Mouse (Mus musculus) hindlimb bud, embryonic 11.5 days (tissue): ENCODE measurements around the gene Ilf3.
A peak's percentile ranks its signal among the peaks of the same experiment; 100 is the strongest.

ENCODE experiments used
- DNase-seq: peaks from one replicate; pipeline ENCODE4 v3.0.0-alpha.2; 2012; ENCODE audit warnings: low read depth, low spot score; ENCODE audit errors: extremely low spot score

Ilf3 gene

DNA sequence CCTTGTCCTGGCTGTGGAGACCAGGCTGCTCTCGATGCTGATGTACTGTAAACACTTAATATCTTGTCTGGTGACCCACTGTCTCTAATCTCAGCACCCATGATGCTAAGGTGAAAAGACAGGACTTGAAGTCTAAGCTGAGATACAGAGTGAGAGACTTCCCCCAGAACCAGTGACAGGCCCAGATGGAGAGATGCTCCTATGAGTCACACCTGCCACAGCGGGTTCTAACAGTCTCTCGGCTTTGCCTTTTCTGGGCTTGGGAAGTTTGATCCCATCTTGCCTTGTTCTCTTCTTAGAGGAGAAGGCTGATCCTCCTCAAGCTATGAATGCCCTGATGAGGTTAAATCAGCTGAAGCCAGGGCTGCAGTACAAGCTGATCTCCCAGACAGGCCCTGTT is 29.5 kb downstream of the Ilf3 start:
- no peak for DNase-seq

GRCm38 (mm10) chr9:21401042-21401441 is 33.4 kb downstream of the Ilf3 start:
- no peak for DNase-seq

GRCm38 (mm10) chr9:21402764-21403253 is 35.1 kb downstream of the Ilf3 start:
- DNase-seq, result no peak

GRCm38 (mm10) chr9:21403745-21404144 is 36.1 kb downstream of the Ilf3 start:
- no peak for DNase-seq

- DNase-seq, result no peak
Observed at GRCm38 (mm10) chr9:21405525-21405924, 37.9 kb downstream of the Ilf3 start.

DNA sequence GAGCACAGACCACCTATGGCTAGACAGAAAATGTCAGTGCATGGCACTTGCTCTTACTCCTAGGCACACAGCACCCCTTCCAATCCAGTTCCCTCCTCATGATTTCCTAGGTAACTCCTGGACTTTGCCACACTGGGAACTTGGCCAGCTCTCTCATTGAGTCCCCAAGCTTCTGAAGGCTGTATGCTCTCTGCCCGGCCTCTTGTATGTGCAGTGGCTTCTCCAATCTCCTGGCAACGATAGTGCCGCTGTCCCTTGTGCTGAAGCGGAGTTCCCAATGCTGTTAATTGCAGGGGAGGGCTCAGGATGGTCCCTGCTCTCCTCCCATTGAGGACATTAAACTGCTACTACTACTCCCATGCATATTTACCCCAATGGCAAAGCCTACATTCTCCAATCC is 40.3 kb downstream of the Ilf3 start:
- no peak for DNase-seq

GRCm38 (mm10) chr9:21408624-21409023 is 41.0 kb downstream of the Ilf3 start:
- no peak for DNase-seq

- DNase-seq, result peak; percentile 66
Observed at GRCm38 (mm10) chr9:21409592-21410317, 42.1 kb downstream of the Ilf3 start.

DNA sequence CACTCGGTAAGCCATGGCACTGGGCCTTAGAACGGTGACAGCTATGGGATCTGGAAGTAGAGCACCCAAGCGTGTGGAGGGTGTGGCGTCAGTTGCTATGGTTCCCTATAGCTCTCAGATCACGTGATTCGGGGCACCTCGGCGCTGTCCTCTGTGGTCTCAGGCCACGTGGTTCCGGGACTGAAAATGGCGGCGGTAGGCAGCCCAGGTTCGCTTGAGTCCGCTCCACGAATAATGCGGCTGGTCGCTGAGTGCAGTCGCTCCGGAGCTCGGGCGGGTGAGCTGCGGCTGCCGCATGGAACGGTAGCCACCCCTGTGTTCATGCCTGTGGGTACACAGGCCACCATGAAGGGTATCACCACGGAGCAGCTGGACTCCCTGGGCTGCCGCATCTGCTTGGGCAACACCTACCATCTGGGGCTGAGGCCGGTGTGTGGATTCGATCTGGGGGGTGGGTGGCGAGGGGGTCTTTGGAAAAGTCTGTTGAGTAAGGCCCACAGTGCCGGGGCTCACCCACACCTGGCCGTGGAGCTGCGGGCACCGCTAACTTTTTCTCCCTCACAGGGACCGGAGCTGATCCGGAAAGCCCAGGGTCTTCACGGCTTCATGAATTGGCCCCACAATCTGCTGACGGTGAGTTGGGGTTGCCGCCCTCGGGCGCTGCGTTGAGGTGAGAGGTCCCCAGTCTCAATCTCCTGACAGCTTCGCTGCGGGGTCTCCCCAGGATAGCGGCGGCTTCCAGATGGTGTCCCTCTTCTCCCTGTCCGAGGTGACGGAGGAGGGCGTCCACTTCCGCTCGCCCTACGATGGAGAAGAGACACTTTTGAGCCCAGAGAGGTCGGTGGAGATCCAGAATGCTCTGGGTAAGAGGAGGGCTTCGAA is 44.2 kb downstream of the Ilf3 start, which contains the start of gene Qtrt1:
Gene Qtrt1 (plus strand): TSS at position 169 of the 882 bp plus-strand sequence.
- DNase-seq, result peak; percentile 73

DNA sequence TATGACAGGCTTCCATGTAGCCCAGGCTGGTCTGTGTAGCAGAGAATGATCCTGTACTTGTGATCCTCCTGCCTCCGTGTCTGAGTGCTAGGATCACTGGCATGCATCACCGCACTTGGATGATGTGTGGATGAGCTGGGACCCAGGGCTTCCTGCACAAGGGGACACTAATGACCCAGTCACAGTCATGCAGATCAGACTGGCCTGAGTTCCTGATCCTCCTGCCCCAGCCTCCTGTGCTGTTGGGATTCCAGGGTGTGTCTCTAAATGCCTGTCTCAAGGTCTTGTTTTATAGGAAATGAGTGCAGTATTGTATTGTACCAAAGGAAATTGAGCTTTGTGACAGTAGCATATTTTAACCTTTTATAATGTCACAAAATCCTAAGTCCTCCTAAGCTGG is 50.2 kb downstream of the Ilf3 start:
- DNase-seq, result no peak

- DNase-seq, result no peak
Observed at GRCm38 (mm10) chr9:21419646-21420045, 52.0 kb downstream of the Ilf3 start.

DNA sequence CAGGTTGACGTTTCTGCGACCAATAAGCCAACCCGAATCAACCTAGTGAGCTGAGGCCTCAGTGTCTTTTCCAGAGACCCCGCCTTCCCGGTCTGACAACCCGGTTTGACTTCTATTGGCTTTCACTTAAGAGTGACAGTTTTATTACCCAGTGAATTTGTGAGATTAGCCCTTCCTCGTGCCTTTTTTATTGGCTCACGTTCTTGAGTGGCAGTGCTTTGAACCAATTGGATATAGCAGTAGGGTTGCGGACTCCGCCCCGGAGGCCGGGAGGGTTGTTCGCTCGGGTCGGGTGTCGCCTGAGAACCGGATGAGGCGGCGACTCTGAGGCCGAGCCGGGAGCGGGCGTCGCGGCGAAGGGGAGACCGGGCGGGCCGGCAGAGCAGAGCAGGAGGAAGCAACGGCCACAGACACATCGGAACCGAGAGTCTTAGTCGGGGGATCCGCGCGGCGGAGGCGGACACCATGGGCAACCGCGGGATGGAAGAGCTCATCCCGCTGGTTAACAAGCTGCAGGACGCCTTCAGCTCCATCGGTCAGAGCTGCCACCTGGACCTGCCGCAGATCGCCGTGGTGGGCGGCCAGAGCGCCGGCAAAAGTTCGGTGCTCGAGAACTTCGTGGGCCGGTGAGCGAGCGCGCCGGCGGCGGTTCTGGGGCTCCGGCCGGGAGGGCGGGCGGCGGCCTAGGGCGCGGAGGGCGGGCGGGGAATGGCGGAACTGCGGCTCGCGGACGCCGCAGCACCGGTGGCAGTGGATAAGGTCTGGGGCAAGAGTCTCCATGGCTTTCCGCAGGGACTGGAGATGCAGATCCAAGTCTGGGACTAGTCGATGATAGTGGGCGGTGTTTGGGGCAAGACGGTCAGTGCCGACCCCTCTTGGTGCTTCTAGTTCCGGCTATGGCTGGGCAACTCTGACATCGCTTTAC is 57.2 kb downstream of the Ilf3 start, which contains the start of gene Dnm2:
Gene Dnm2 (plus strand): TSS at position 278 of the 925 bp plus-strand sequence.
- DNase-seq, result peak; percentile 100

DNA sequence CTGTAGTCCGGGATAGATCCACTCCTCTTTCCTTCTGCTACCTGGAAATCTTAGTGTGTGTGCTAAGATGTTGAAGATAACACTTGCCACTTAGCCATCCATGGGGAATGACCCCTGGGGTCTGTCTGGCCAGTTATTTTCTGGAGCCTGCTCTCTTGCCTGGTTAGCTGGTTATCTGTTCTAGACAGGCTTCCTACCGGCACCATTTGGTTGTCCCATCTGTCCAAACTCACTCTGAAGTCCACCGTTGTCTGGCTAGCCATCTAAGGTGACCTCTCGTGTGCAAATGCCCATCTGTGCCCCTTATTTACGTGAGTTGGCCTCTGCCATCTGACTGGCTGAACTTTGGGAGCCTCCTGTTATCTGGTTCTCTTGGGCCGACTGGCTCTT is 57.9 kb downstream of the Ilf3 start:
- DNase-seq, result no peak

DNA sequence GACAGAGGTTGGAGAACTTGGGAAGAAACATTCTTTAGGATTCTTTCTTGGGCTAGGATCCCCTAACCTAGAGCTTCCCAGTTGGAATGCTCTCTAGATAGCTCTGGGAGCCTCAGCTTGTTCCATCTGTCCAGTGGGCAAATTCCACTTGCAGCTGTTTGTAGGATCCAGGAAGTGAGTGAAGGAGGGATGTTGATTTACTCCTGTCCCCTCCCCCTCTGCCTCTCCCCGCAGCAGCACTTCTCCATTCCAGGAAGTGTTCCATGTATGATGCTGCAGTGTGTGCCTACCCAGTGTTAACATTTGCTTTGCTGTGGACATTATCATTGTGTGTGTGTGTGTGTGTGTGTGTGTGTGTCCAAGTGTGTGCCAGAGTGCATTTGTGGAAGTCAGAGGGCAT is 58.3 kb downstream of the Ilf3 start:
- no peak for DNase-seq

DNA sequence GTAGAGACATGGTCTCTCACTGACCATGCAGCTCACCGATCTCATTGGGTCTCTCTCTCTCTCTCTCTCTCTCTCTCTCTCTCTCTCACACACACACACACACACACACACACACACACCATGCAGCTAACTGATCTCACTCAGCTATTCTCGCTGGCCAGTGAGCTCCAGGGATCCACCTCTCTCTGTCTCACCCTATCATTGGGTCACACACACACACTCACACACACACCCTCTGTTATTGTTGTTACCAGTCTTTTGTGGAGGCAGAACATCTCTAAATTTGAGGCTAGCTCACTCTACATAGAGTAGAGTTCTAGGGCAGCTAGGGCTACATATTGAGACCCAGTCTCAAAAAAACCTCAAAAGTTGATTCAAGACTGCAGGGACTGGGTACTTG is 58.9 kb downstream of the Ilf3 start:
- no peak for DNase-seq

DNA sequence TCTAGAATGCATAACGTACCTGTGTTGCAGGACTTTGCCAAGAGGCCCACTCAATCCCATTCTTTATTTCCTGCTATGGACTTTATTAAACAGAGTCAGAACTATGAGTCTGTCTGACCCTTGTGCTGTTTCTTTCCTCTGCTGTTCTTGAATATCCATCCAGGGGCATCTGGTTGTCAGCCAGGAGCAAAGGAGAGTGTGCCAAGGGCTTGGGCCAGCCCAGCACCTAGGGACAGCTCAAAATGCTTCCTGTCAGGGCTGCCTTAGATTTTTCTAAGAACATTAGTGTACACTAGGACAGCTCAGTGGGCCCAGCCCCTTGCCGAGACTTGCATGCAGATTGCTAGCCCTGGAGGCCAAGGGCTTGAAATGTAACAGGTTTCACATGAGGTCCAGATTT is 60.1 kb downstream of the Ilf3 start:
- no peak for DNase-seq

GRCm38 (mm10) chr9:21428178-21428577 is 60.5 kb downstream of the Ilf3 start:
- DNase-seq, result no peak

GRCm38 (mm10) chr9:21430724-21431123 is 63.1 kb downstream of the Ilf3 start:
- no peak for DNase-seq

GRCm38 (mm10) chr9:21432066-21432465 is 64.4 kb downstream of the Ilf3 start:
- no peak for DNase-seq

DNA sequence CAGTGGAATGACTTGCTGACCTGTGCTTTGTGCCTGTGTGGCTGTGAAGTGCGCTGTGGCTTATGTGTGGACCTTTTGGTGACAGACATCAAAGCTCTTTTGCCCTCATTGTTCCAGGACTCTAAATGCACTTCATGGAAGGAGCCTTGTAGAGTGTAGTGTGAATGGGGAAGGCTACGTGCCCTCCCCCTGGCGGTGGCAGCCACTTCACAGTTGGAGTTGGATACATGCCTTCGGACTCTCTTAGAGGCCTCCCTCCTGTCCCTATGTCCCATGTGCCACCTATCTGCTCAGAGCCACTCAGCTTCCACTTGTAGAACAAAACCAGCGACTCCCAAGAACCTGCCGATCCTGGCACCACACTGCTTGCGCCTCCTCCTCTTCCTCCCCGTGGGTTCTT is 66.1 kb downstream of the Ilf3 start:
- no peak for DNase-seq

DNA sequence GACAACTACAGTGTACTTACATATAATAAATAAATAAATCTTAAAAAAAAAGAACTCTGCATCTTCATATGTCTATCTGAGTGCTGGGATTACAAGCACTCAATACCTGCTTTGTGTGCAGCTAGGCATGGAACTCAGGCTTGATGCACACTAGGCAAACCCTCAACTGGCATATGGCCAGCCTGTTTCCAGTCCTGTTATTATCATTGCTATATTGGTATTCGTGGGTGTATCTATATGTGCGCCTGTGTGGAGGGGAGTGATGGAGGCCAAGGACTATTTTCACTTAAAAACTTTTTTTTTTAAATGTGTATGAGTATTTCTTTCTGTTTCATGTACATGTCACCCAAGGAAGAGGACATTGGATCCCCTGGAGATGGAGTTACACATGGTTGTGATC is 66.7 kb downstream of the Ilf3 start:
- DNase-seq, result no peak
